Mouse (Mus musculus): Measurements from ENCODE around the gene Tmem168. TPM values are rescaled to one million over a fixed set of nuclear protein-coding genes. Genes with fewer than 3 reads are reported as not detected.

Gene Tmem168
- polyA plus RNA-seq, 1 experiment from 2014 or later = 26.7 TPM

DNA sequence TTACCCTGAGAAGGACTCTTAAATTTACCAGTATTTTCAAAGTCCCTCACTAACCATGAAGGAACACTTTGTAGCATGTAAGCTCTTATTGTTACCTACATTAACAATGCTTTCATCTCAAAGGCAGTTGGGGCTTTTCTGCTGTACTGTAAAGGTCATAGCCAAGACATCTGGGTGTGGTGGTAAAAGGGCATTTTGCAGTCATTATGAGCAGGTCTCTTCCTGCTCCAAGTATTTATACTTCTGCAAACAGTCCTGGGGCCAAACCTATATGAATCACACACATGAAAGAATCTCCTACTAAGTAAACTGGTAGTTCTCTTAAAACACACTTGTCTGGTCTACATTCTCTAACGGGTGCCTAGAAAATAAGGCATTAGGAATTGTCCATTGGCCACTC is 25.8 kb downstream of the Tmem168 start:
- no peak for ATAC-seq (replicated peaks)
- 91% methylated on average over 1 of the region's 1 CpGs for WGBS

DNA sequence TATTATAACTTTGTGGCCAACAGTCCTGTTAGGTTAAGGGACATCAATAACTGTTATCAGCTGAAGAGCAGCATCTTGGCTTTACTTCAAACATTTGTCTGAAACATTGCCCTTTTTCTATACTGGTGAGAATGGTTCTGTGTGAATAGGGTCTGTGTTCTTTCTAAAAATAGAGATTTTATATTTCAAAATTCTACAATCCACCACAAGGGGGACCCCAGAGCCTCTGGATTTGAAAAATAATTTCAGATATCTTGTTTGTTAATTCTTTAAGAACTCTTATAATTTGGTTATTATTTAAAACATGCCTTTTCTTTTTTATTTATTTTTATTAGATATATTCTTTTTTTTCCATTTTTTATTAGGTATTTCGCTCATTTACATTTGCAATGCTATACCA is 42.2 kb downstream of the Tmem168 start:
- H3K36me3 ChIP-seq = no peaks in the 10 kb centered on the region
- no peak overlapping the region for H3K4me2 ChIP-seq (replicated peaks)
- 92% methylated on average over 1 of the region's 1 CpGs for WGBS
- H3K4me1 ChIP-seq = no peaks in the 10 kb centered on the region
- no peak for ATAC-seq (replicated peaks)
- no peak overlapping the region for H3K9ac ChIP-seq (replicated peaks)
- H3K4me3 ChIP-seq = no peak overlapping the region
- H3K9me3 ChIP-seq = no peaks in the 10 kb centered on the region
- H3K27me3 ChIP-seq = no peaks in the 10 kb centered on the region
- H3K27ac ChIP-seq (replicated peaks) = no peak overlapping the region

More for the DNA sequence above, 25.8 kb downstream of the Tmem168 start:
- no peak overlapping the region for H3K9ac ChIP-seq (replicated peaks)
- H3K36me3 ChIP-seq = peaks cover 12% of the 10 kb centered on the region
- no peaks in the 10 kb centered on the region for H3K27me3 ChIP-seq
- H3K27ac ChIP-seq (replicated peaks) = no peak overlapping the region
- no peaks in the 10 kb centered on the region for H3K4me1 ChIP-seq
- no peaks in the 10 kb centered on the region for H3K9me3 ChIP-seq
- no peak overlapping the region for H3K4me3 ChIP-seq
- H3K4me2 ChIP-seq (replicated peaks) = no peak overlapping the region

DNA sequence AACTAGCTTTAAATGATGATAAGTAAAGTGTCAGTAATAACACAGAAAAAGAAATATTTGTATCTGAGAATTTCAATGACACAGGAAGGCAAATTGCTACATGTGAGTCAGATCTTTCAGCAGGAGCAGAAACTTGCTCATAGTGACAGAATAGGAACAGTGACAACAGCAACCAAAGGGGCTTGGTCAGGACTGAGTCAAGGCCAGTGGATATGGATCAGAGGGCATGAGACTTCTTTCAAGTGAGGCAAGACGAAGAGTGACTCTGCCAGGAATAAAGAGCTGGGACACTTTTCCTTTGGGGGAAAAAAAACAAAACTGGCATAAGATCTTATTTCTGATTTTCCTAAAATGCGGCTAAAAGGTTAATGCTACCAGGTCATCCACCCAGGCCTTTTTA is 52.6 kb downstream of the Tmem168 start:
- H3K4me3 ChIP-seq = no peak overlapping the region
- H3K4me1 ChIP-seq = no peaks in the 10 kb centered on the region
- H3K4me2 ChIP-seq (replicated peaks) = no peak overlapping the region
- H3K36me3 ChIP-seq = no peaks in the 10 kb centered on the region
- no peaks in the 10 kb centered on the region for H3K9me3 ChIP-seq
- H3K27me3 ChIP-seq = no peaks in the 10 kb centered on the region
- no peak overlapping the region for H3K9ac ChIP-seq (replicated peaks)
- 94% methylated on average over 2 of the region's 2 CpGs for WGBS
- H3K27ac ChIP-seq (replicated peaks) = no peak overlapping the region
- ATAC-seq (replicated peaks) = no peak

DNA sequence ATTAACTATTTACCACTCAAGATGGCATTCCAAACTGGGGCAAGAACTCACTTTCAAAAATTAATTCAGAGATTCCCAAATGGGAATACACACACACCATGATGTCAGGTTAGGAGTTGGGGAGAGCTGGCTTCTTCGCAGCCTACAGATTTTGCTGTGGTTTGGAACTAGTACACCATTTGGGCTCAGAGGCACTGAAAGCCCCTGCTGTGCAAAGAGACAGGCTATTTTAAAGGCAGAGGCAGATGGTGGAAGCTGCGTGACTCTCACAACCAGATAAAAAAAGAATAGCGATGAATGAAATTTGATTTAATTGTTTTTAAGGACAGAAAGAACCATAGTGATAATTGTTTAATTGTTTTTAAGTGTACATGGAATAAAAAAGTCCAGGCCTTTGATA is 66.1 kb downstream of the Tmem168 start:
- Histone ChIP-seq H3K9ac (replicated peaks) (no peak overlapping the region), H3K9me3 (no peaks in the 10 kb centered on the region), H3K4me1 (no peaks in the 10 kb centered on the region), H3K27ac (replicated peaks) (no peak overlapping the region), H3K4me3 (no peak overlapping the region), H3K4me2 (replicated peaks) (no peak overlapping the region), H3K27me3 (no peaks in the 10 kb centered on the region), H3K36me3 (no peaks in the 10 kb centered on the region)
- ATAC-seq (replicated peaks) = no peak
- WGBS = 80% methylated on average over 3 of the region's 3 CpGs

DNA sequence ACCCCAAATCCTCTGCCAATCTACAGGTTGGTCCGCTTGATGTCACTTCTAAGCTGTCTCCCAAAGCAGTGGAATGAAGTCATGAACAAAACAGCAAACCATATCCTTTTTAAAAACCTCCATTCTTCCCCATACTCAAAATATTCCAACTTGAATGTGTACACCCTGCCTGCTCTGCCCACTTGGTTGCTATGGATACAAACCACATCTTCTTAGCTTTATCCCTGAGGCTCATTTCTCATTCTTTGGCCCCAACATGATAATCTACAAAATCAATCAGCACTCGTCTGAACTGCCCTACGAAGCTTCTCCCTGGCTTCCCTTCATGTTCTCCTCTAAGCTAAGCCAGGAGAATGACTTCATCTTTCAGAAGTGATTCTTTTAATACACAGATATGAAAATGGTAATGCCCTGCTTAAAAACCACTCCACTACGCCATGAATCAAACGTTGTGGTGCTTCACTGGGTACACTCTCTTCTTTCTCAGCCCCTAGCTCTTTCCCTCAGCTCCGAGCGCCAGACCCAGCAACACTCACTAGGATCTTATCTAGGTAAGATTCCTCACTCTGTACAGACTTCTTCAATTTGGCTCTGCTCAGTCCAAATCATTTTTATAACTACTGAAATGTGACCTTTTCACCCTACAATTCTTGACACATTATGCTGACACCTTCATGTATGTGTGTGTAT is 70.5 kb downstream of the Tmem168 start:
- Histone ChIP-seq H3K9ac (replicated peaks) (no peak overlapping the region), H3K4me3 (no peak overlapping the region), H3K27ac (replicated peaks) (no peak overlapping the region), H3K27me3 (no peaks in the 10 kb centered on the region), H3K9me3 (no peaks in the 10 kb centered on the region), H3K36me3 (no peaks in the 10 kb centered on the region), H3K4me1 (no peaks in the 10 kb centered on the region), H3K4me2 (replicated peaks) (no peak overlapping the region)
- 78% methylated on average over 7 of the region's 7 CpGs for WGBS
- no peak for ATAC-seq (replicated peaks)

Other genes with a start within 250 kb of the Tmem168 start
- gene Bmt2, start 69.9 kb upstream of the Tmem168 start, polyA plus RNA-seq (2015; fragmentation: Nextera tagmentation; extraction: Ambion mirVana) = 26.3 and 29.3 TPM in 2 replicates
- 123 and 138 TPM in 2 replicates for gene Gpr85, start 231.8 kb upstream of the Tmem168 start, polyA plus RNA-seq (2015; fragmentation: Nextera tagmentation; extraction: Ambion mirVana)